Mouse (Mus musculus) kidney, postnatal 10 days (tissue): ENCODE measurements around the gene Igll1.
A peak's percentile ranks its signal among the peaks of the same experiment; 100 is the strongest.

Source experiments
- DNase-seq: peaks from one replicate; pipeline ENCODE4 v3.0.0; 2021; ENCODE audit warnings: mixed read lengths

Igll1 gene

GRCm38 (mm10) chr16:16852411-16852810 is 11.4 kb downstream of the Igll1 start:
- DNase-seq: no peak

- DNase-seq: no peak
Observed at GRCm38 (mm10) chr16:16849196-16849595, 14.6 kb downstream of the Igll1 start.

- no peak for DNase-seq
Observed at GRCm38 (mm10) chr16:16829671-16830070, 34.1 kb downstream of the Igll1 start.

GRCm38 (mm10) chr16:16828757-16829615 is 34.8 kb downstream of the Igll1 start, which contains the start of gene Spag6l:
Gene Spag6l (minus strand): TSS chr16:16829456.
- DNase-seq: peak; percentile 70

GRCm38 (mm10) chr16:16826223-16826622 is 37.6 kb downstream of the Igll1 start:
- no peak for DNase-seq

- no peak for DNase-seq
Observed at GRCm38 (mm10) chr16:16825476-16825875, 38.3 kb downstream of the Igll1 start.
